Mouse (Mus musculus) heart, adult 11 months (tissue): ENCODE measurements around the gene Kctd12b.
"Not testable (repeated sequence)": the region's sequence is repeated elsewhere in the genome, so short reads cannot be mapped to it uniquely, and the experiment has no call there.

ENCODE experiments used
- DNase-seq: peaks from one replicate; pipeline ENCODE4 v3.0.0; 2022

Gene Kctd12b

GRCm38 (mm10) chrX:153695782-153696395 lies at the start of gene Kctd12b:
Kctd12b (minus strand) TSS chrX:153696391.
- DNase-seq, result peak; percentile 89

- DNase-seq, result no peak
These were observed 46.3 kb upstream of the Kctd12b start for GRCm38 (mm10) chrX:153742493-153742892.

- DNase-seq, result no peak
These were observed 39.5 kb upstream of the Kctd12b start for GRCm38 (mm10) chrX:153735697-153736096.

- DNase-seq, result no peak
These were observed 28.2 kb upstream of the Kctd12b start for GRCm38 (mm10) chrX:153724400-153724799.

- peak; percentile 97 for DNase-seq
These were observed 27.1 kb upstream of the Kctd12b start, which contains the start of gene Nbdy for GRCm38 (mm10) chrX:153723110-153723916. Nbdy (plus strand) TSS chrX:153723590.

GRCm38 (mm10) chrX:153719602-153720001 lies 23.4 kb upstream of the Kctd12b start:
- no peak for DNase-seq

- DNase-seq, result no peak
These were observed 20.5 kb upstream of the Kctd12b start for GRCm38 (mm10) chrX:153716716-153717115.

GRCm38 (mm10) chrX:153707735-153708134 lies 11.5 kb upstream of the Kctd12b start:
- DNase-seq, result no peak

GRCm38 (mm10) chrX:153700463-153700862 lies 4.3 kb upstream of the Kctd12b start:
- no peak for DNase-seq

- DNase-seq, result not testable (repeated sequence)
These were observed 28.0 kb downstream of the Kctd12b start for GRCm38 (mm10) chrX:153668233-153668632.

GRCm38 (mm10) chrX:153664903-153665302 lies 31.3 kb downstream of the Kctd12b start:
- DNase-seq, result no peak

- DNase-seq, result no peak
These were observed 39.2 kb downstream of the Kctd12b start for GRCm38 (mm10) chrX:153656949-153657348.

- DNase-seq, result no peak
These were observed 55.6 kb downstream of the Kctd12b start for GRCm38 (mm10) chrX:153640615-153641014.

GRCm38 (mm10) chrX:153636247-153636646 lies 59.9 kb downstream of the Kctd12b start:
- DNase-seq, result no peak
